Mouse (Mus musculus): ENCODE measurements at regions not wholly inside any gene's neighbourhood (a gene's known extent, or its start where the extent isn't known, plus 50 kb on each side); places are given as distances from the start of the nearest gene placed in this dataset.
A peak's percentile ranks its signal among the peaks of the same experiment; 100 is the strongest.

- DNase-seq (ENCODE audit: low spot score in 2 of 2), result no peak
These were observed 353.3 kb downstream of the Ankrd50 start for GRCm38 (mm10) chr3:38131176-38131886.

GRCm38 (mm10) chr3:38130088-38130487 lies 354.6 kb downstream of the Ankrd50 start:
- no peak for DNase-seq (ENCODE audit: low spot score in 2 of 2)

- no peak for DNase-seq (ENCODE audit: low spot score in 2 of 2)
These were observed 355.5 kb downstream of the Ankrd50 start for GRCm38 (mm10) chr3:38129167-38129500.

- peak in 1 of 2 experiments; percentile 21 for DNase-seq (ENCODE audit: low spot score in 2 of 2)
These were observed 356.0 kb downstream of the Ankrd50 start for GRCm38 (mm10) chr3:38128486-38129166.

- DNase-seq (ENCODE audit: low spot score in 2 of 2), result no peak
These were observed 368.4 kb downstream of the Ankrd50 start for GRCm38 (mm10) chr3:38116071-38116787.

- DNase-seq (ENCODE audit: low spot score in 2 of 2), result no peak
These were observed 372.1 kb downstream of the Ankrd50 start for GRCm38 (mm10) chr3:38112568-38112967.

- DNase-seq (ENCODE audit: low spot score in 2 of 2), result no peak
These were observed 379.4 kb downstream of the Ankrd50 start for GRCm38 (mm10) chr3:38105022-38105857.

- no peak for DNase-seq (ENCODE audit: low spot score in 2 of 2)
These were observed 380.1 kb upstream of the Gm5148 start for GRCm38 (mm10) chr3:38104418-38104817.

GRCm38 (mm10) chr3:38102985-38103384 lies 378.7 kb upstream of the Gm5148 start:
- no peak for DNase-seq (ENCODE audit: low spot score in 2 of 2)

- DNase-seq (ENCODE audit: low spot score in 2 of 2), result no peak
These were observed 377.9 kb upstream of the Gm5148 start for GRCm38 (mm10) chr3:38102181-38102580.

- DNase-seq (ENCODE audit: low spot score in 2 of 2), result no peak
These were observed 370.2 kb upstream of the Gm5148 start for GRCm38 (mm10) chr3:38094370-38094979.

GRCm38 (mm10) chr3:38084548-38084947 lies 360.3 kb upstream of the Gm5148 start:
- DNase-seq (ENCODE audit: low spot score in 2 of 2), result no peak

GRCm38 (mm10) chr3:38082386-38082785 lies 358.1 kb upstream of the Gm5148 start:
- no peak for DNase-seq (ENCODE audit: low spot score in 2 of 2)

- no peak for DNase-seq (ENCODE audit: low spot score in 2 of 2)
These were observed 352.5 kb upstream of the Gm5148 start for GRCm38 (mm10) chr3:38076835-38077234.

GRCm38 (mm10) chr3:38073946-38074345 lies 349.7 kb upstream of the Gm5148 start:
- no peak for DNase-seq (ENCODE audit: low spot score in 2 of 2)

- no peak for DNase-seq (ENCODE audit: low spot score in 2 of 2)
These were observed 331.3 kb upstream of the Gm5148 start for GRCm38 (mm10) chr3:38055627-38056026.

- peak in 1 of 2 experiments; percentile 15 for DNase-seq (ENCODE audit: low spot score in 2 of 2)
These were observed 328.7 kb upstream of the Gm5148 start for GRCm38 (mm10) chr3:38052941-38053340.

GRCm38 (mm10) chr3:38051748-38052147 lies 327.5 kb upstream of the Gm5148 start:
- no peak for DNase-seq (ENCODE audit: low spot score in 2 of 2)

GRCm38 (mm10) chr3:38050856-38051255 lies 326.6 kb upstream of the Gm5148 start:
- no peak for DNase-seq (ENCODE audit: low spot score in 2 of 2)

- no peak for DNase-seq (ENCODE audit: low spot score in 2 of 2)
These were observed 326.1 kb upstream of the Gm5148 start for GRCm38 (mm10) chr3:38050366-38050765.

- no peak for DNase-seq (ENCODE audit: low spot score in 2 of 2)
These were observed 325.0 kb upstream of the Gm5148 start for GRCm38 (mm10) chr3:38049290-38049689.
